Mouse (Mus musculus) gastrocnemius, postnatal 10 days (tissue): Measurements from ENCODE around the gene Ube2ql1. TPM values are rescaled to one million over a fixed set of nuclear protein-coding genes. Genes with fewer than 3 reads are reported as not detected.

ENCODE experiments used
- DNase-seq: peaks from one replicate; pipeline ENCODE4 v3.0.0; 2021; ENCODE audit warnings: mixed read lengths
- long read RNA-seq, 2 experiments: library from polyadenylated mRNA; stranded (forward); transcript quantifications; one replicate each; pipeline ENCODE4 v2.0.0; 2021
- total RNA-seq, 2 experiments: library from RNA; stranded (reverse); gene quantifications; 2 replicates each; pipeline ENCODE4 v1.2.3; 2021

Ube2ql1 gene
- total RNA-seq, result 1 to 10 TPM in 1 of 2 experiments, under 1 TPM in 1; 0.70 to 1.0 TPM
- long read RNA-seq, experiment 1, result 0 reads
- long read RNA-seq, experiment 2, partial matches to known transcripts, result 0 of 1 reads
- long read RNA-seq, experiment 2, other reads (novel, unspliced or antisense), result 0 of 1 reads

DNA sequence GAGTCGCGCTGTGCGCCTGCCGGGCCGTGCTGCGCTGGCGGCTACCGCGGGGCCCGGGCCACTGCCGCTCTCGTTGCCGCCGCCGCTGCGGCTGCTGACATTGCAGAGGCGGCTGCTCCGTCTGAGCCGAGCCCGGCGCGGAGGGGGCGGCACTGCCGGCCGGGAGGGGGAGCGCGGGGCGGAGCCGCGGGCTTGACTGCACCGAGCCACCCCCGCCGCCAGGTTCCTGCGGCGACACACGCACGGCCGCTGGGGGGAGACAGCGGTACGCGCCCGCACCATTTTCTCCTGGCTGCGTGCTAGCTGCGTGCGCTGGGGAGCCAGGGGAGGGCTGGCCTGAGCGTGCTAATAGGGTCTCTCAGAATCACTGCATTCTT, at the start of gene Ube2ql1:
Gene Ube2ql1, minus strand, starts transcription at position 131 of the 377 bp plus-strand sequence.
- DNase-seq, result peak; percentile 85

- no peak for DNase-seq
These were observed 49.0 kb upstream of the Ube2ql1 start for GRCm38 (mm10) chr13:69788704-69789103.

DNA sequence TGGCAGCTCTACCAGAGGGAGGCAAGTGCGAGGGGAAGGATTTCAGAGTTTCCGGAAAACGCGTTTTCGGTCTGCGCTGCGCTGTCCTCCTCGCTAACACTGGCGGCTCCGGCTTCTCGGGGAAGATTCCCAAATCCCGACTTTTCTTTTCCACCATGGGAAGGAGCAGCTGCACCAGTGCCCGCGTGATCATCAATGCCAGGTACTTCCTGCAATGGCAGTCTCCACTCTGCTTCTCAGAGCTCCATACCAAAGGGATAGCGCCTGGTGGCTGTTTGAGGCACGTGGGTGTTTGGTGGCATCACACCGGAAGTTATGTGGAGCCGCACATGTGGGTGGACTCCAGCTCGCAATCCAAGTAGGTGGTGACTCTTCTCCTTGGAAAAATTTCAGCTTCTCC, 38.5 kb upstream of the Ube2ql1 start:
- DNase-seq, result no peak

GRCm38 (mm10) chr13:69772358-69772757, 32.7 kb upstream of the Ube2ql1 start:
- DNase-seq, result no peak

- DNase-seq, result no peak
These were observed 31.1 kb upstream of the Ube2ql1 start for GRCm38 (mm10) chr13:69770538-69771456.

DNA sequence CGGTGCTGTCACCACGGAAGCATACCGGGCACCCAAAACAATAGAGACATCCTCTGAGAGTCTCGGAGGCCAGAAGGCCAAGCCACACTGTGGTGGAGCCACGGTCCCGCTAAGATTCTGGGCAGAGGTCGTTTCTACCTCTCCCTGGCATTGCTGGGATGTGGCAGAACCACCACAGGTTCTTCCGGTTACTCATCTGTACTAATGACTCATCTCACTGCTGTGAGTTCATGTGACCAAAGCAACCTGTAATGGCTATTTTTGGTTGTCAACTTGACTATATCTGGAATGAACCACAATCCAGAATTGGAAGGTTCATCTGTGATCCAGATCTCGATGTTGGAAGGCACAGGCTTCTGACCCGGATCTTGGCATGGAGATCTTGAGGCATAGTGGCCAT, 28.5 kb upstream of the Ube2ql1 start:
- no peak for DNase-seq

DNA sequence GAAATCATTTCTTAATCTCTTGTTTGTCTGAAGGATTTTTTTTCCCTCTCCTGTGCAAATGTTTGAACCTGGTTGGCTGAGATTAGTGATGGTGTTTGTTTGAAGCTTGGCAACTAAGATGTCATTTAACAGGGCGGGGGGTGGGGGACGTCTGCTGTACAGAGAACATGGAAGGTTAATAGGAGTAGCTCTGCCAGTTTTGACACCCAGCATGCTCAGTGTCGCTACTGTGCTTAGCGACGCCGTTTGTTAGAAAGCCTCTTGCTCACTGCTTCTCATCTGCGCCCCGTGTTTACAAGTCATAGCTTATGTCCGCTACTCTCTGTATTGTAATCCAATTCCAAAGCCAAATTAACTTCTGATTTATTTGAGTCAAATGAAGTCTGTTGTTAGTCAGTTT, 25.0 kb upstream of the Ube2ql1 start:
- no peak for DNase-seq

GRCm38 (mm10) chr13:69761393-69761792, 21.7 kb upstream of the Ube2ql1 start:
- DNase-seq, result peak; percentile 62

DNA sequence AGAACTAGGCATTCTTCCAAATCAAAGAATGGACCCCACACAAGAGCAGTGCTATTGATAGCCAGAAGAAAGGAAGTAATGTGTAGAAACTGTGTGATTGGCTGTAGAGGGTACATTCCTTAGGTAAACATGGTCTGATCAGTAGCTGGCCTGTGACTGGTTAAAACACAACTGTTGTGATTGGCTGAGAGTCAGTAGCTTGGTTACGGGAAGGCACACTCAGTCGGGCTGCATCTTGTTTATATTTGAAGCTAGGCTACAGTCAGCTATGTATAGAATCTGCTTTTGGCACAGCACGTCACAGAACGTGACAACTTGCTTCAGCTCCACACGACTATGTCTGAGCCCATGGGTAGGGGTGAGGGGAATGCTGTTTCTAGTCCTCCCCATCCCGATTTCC, 19.3 kb upstream of the Ube2ql1 start:
- no peak for DNase-seq

DNA sequence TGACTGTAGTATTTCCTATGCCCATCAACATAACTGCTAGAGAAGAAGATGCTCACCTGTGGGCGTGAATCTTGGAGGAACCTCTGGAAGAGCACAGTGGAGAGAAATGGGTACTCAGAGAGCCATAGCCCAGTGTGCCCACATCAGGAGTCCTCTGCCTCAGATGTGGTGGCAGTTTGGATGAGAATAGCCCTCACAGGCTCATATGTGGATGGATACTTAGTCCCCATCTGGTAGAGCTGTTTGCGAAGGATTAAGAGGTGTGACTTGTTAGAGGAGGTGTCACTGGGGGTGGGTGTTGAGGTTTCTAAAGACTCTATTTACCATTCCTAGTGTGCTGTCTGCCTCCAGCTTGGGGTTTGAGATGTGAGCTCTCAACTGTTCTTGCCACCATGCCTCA, 13.2 kb upstream of the Ube2ql1 start:
- DNase-seq, result no peak

GRCm38 (mm10) chr13:69751510-69751909, 11.8 kb upstream of the Ube2ql1 start:
- no peak for DNase-seq

GRCm38 (mm10) chr13:69748756-69749155, 9.1 kb upstream of the Ube2ql1 start:
- DNase-seq, result no peak

GRCm38 (mm10) chr13:69740331-69741285, 919 bp upstream of the Ube2ql1 start:
- DNase-seq, result peak; percentile 53

- peak; percentile 38 for DNase-seq
These were observed 464 bp downstream of the Ube2ql1 start for GRCm38 (mm10) chr13:69739091-69739758.

GRCm38 (mm10) chr13:69738461-69738971, 1.2 kb downstream of the Ube2ql1 start:
- DNase-seq, result peak; percentile 16

DNA sequence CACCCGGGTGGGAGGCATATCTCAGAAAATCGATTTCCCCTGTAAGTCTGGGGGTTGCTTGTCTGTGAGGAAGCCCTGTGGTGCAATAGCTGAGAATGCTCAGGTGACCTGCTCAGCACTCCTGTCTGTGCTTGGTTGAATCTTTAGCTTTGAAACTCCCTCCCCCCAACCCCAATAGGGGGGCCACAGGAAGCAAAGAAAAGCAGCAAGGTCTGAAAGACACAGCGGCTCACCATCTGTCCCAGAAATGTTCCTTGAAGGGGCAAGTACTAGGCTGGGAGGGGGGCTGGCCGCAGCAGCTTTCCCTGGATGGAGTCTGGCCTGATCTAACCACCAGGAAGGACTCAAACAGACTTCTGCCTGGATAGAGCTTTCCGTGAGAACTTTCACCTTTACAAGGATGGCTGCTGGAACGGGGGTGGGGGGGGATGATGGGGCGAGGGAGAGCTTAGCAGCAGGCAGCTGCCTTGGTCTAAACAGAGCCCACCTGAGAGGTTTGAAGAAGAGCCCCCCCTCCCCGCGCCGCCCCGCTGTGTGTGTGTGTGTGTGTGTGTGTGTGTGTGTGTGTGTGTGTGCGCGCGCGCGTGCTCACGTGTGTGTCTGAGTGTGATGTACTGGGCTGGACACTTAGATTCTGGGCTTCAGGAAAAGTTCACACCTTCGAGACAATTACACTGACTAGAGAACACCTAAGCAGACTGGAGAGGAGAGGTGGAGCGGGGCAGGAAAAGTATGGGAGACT, 2.1 kb downstream of the Ube2ql1 start:
- no peak for DNase-seq

- no peak for DNase-seq
These were observed 7.1 kb downstream of the Ube2ql1 start for GRCm38 (mm10) chr13:69732636-69733035.

DNA sequence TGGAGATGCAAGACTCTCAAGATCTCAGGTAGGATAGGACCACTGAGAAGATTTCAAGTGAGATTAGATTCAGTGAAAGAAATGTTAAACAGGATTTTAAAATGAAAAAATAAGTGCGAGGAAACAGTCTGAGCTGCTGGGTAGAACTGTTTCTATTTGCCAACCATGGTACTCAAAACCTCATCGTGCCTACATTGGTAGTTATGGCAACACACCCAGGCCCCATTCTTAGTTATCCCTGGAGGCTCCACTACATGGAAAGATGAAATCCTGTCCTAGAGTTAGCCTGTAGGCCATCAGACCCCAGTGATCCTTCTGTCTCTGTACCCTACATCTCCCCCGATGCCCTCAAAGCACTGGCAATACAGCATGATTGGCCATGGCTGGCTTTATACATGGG, 14.3 kb downstream of the Ube2ql1 start:
- no peak for DNase-seq

DNA sequence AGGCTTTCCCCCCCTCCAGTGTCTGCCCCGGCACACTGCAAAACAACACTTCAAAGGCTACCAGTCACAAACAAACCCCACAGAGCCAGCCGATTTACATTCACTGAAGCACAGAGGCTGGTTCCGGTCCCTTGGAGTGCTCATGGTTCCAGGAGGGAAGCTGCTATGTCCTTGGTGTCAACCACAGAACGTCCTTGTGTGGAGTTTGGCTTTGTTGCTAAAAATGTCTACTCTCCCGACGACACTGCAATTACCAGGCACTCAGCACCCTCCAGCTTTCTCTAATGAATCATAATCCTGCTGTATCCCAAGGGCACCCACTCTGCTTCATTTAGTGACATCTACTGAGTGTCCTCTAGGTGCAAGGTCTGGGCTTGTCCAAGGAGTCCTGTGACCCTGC, 18.5 kb downstream of the Ube2ql1 start:
- no peak for DNase-seq

GRCm38 (mm10) chr13:69717860-69718598, 21.7 kb downstream of the Ube2ql1 start:
- no peak for DNase-seq
